Mouse (Mus musculus): ENCODE measurements at regions not wholly inside any gene's neighbourhood (a gene's known extent, or its start where the extent isn't known, plus 50 kb on each side); places are given as distances from the start of the nearest gene placed in this dataset.
"Not testable (repeated sequence)": the region's sequence is repeated elsewhere in the genome, so short reads cannot be mapped to it uniquely, and the experiment has no call there.

- DNase-seq; intact Hi-C loops (cut with DNase I): not testable (repeated sequence)
Measured at GRCm38 (mm10) chr12:115861759-115862158, 185.8 kb upstream of the Zfp386 start.

- intact Hi-C loops (cut with DNase I); DNase-seq: not testable (repeated sequence)
Measured at GRCm38 (mm10) chr12:115865059-115865756, 182.3 kb upstream of the Zfp386 start.

GRCm38 (mm10) chr12:115868631-115869030, 178.9 kb upstream of the Zfp386 start:
- DNase-seq; intact Hi-C loops (cut with DNase I): not testable (repeated sequence)

GRCm38 (mm10) chr12:115872451-115872850, 175.1 kb upstream of the Zfp386 start:
- intact Hi-C loops (cut with DNase I): not testable (repeated sequence)

GRCm38 (mm10) chr12:115873976-115874375, 173.5 kb upstream of the Zfp386 start:
- intact Hi-C loops (cut with DNase I); DNase-seq: not testable (repeated sequence)

More at GRCm38 (mm10) chr12:115872451-115872850, 175.1 kb upstream of the Zfp386 start:
- DNase-seq: not testable (repeated sequence)

GRCm38 (mm10) chr12:115883719-115884118, 163.8 kb upstream of the Zfp386 start:
- intact Hi-C loops (cut with DNase I): no loop called here
- no peak for DNase-seq

- DNase-seq: no peak
- intact Hi-C loops (cut with DNase I): no loop called here
Measured at GRCm38 (mm10) chr12:115887976-115888375, 159.5 kb upstream of the Zfp386 start.

- DNase-seq: peak in 1 of 2 experiments; percentile 4
- intact Hi-C loops (cut with DNase I): not testable (repeated sequence)
Measured at GRCm38 (mm10) chr12:115892656-115893055, 154.9 kb upstream of the Zfp386 start.

GRCm38 (mm10) chr12:115912226-115912625, 135.3 kb upstream of the Zfp386 start:
- intact Hi-C loops (cut with DNase I); DNase-seq: not testable (repeated sequence)

GRCm38 (mm10) chr12:115915420-115915819, 132.1 kb upstream of the Zfp386 start:
- intact Hi-C loops (cut with DNase I); DNase-seq: not testable (repeated sequence)

DNA sequence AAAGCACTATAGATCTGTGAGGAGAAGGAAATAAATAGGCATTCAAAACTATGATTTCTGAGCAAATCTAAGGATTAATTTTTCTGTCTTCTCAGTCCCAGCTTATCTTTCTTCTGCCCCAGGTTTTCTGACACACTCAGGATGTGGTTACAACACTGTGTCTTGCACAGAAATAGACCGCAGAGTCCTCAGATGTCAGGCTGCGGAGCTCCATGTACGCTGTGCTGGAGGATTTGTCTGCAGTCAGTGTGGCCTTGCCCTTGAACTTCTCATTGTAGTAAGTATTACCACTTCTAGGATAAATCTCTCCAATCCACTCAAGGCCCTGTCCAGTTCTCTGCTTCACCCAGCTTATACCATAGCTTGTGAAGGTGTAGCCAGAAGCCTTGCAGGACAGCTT, 127.4 kb upstream of the Zfp386 start:
- intact Hi-C loops (cut with DNase I); DNase-seq: not testable (repeated sequence)

DNA sequence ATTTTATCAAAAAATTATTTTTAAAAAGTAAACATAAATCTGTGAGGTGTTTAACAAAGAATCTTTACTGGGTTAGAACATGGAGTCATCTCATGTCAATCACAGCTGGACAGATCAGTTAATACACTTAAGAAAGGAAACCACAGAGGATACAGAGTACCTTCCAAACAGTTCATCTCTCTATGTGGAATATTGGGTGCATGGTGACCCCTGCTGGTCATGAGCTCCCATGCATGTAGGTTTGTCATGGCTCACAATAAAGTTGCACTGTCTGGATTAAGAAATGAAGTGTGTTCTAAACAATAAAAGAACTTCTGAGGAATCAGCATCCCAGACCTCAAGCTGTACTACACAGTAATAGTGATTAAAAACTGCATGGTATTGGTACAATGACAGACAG, 123.5 kb upstream of the Zfp386 start:
- intact Hi-C loops (cut with DNase I); DNase-seq: not testable (repeated sequence)

DNA sequence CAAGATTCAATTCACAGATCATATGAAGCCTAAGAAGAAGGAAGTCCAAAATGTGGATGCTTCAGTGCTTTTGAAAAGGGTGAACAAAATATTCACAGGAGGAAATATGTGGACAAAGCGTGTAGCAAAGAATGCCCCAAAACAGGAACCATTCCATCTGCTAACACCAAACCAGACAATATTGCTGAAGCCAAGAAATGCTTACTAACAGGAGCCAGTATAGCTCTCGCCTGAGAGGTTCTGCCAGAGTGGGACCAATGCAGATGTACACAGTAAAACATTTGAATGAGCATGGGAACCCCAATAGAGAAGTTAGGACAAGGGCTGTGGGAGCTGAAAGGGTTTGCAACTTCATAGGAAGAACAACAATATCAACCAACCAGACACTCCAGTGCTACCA, 122.0 kb upstream of the Zfp386 start:
- intact Hi-C loops (cut with DNase I); DNase-seq: not testable (repeated sequence)

DNA sequence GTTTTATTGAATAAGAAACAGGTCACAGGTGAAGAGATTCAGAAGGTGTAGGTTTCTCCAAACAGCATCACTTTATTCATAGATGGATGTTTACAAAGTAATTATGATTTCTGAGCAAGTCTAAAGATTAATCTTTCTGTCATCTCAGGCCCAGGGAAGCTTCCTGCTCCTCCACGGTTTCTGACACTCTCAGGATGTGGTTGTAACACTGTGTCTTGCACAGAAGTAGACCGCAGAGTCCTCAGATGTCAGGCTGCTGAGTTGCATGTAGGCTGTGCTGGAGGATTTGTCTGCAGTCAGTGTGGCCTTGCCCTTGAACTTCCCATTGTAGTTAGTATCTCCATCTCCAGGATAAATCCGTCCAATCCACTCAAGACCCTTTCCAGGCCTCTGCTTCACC, 95.2 kb upstream of the Zfp386 start:
- not testable (repeated sequence) for DNase-seq

GRCm38 (mm10) chr12:115955477-115956177, 91.9 kb upstream of the Zfp386 start:
- intact Hi-C loops (cut with DNase I); DNase-seq: not testable (repeated sequence)

More for the DNA sequence above, 95.2 kb upstream of the Zfp386 start:
- intact Hi-C loops (cut with DNase I): not testable (repeated sequence)

GRCm38 (mm10) chr12:115963701-115964100, 83.8 kb upstream of the Zfp386 start:
- DNase-seq; intact Hi-C loops (cut with DNase I): not testable (repeated sequence)

DNA sequence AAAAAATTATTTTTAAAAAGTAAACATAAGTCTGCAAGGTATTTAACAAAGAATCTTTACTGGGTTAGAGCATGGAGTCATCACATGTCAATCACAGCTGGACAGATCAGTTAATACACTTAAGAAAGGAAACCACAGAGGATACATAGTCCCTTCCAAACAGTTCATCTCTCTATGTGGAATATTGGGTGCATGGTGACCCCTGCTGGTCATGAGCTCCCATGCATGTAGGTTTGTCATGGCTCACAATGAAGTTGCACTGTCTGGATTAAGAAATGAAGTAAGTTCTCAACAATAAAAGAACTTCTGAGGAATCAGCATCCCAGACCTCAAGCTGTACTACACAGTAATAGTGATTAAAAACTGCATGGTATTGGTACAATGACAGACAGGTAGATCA, 80.0 kb upstream of the Zfp386 start:
- intact Hi-C loops (cut with DNase I); DNase-seq: not testable (repeated sequence)
